Mouse (Mus musculus): Measurements from ENCODE around the gene Olfr1509. TPM values are rescaled to one million over a fixed set of nuclear protein-coding genes. Genes with fewer than 3 reads are reported as not detected.

The Olfr1509 gene
- total RNA-seq (2023), result not detected

DNA sequence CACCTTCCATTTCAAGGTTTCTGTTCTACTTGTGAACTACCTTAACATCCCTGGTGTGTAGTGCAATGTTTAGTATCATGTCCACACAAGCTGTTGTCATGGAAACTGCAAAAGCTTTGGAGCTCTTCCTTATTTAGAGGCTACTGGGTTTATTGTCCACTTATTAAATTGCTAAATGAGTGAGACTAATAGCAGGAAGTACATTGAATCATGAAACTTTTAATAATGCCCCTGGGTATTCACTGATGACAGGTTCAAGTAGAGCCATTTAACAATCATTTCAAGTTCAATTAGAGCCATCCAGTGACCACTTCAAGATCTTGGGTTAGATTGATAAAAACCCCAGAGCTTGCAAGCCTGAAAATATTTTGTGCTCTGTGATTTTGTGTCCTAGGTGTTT lies at the start of gene Olfr1509:
Gene Olfr1509, plus strand, starts transcription at position 301 of the 400 bp plus-strand sequence.

DNA sequence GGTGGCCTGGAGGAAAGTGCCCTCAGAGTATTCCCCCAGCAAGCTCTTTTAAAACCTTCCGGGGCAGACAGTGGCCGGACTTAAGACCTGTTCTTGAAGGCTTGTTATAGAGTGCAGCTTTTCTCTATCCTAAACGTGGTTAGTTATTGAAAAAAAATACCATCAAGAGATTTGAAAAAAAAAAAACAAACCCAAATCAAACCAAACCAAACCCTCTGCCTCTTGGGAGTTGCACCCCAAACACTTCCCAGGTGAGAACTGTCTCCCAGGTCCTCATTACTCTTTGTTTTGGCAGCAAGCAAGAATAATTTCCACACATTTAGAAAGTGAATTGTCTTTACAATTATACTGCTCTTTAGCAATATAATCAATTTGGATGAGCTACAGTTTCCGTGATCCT lies 45.5 kb upstream of the Olfr1509 start, which contains the start of gene Olfr1511:
Gene Olfr1511, minus strand, starts transcription at position 101 of the 400 bp plus-strand sequence.

GRCm38 (mm10) chr14:52414273-52414672 lies 28.5 kb upstream of the Olfr1509 start, which contains the start of gene Olfr1510:
Gene Olfr1510, minus strand, starts transcription at chr14:52414373.

DNA sequence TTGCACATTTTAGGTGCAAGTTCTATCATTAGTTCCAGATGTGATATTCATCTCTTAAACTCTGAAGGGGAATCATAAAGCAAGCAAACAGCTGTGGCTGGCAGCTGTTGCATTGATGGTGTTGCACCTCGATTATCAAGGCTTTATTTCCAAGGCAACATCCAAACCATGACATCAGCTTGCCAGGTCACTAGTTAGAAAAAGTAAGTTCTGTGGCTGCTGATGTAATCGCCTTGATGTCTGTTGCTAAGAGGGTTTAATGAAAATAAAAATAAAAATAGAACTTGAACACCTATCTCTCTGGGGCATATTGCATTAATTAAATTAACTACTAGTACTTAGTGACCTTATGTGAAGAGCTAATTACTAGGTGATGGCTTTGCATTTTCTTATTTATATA lies 24.6 kb downstream of the Olfr1509 start, which contains the start of gene Olfr1508:
Gene Olfr1508, minus strand, starts transcription at position 101 of the 400 bp plus-strand sequence.

DNA sequence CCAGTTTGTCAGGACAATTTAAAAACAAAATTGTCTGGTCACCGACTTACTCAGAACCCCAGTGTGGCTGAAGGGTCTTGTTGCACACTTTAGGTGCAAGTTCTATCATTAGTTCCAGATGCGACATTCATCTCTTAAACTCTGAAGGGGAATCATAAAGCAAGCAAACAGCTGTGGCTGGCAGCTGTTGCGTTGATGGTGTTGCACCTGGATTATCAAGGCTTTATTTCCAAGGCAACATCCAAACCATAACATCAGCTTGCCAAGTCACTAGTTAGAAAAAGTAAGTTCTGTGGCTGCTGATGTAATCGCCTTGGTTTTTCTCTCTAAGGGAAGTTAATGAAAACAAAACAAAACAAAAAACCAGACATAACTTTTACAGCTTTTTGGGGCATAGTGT lies 52.7 kb downstream of the Olfr1509 start, which contains the start of gene Olfr1507:
Gene Olfr1507, minus strand, starts transcription at position 234 of the 400 bp plus-strand sequence.

Other genes starting within 250 kb of the Olfr1509 start
- 10 to 100 TPM; 74.7 to 77.2 TPM for gene Supt16, start 245.6 kb upstream of the Olfr1509 start, total RNA-seq (2023)
- gene Chd8, start 185.2 kb upstream of the Olfr1509 start, total RNA-seq (2023), result 100 to 1,000 TPM; 291 to 342 TPM
- 100 to 1,000 TPM; 110 to 120 TPM for gene Tox4, start 163.8 kb upstream of the Olfr1509 start, total RNA-seq (2023)
- 10 to 100 TPM; 16.8 to 21.7 TPM for gene Rab2b, start 163.4 kb upstream of the Olfr1509 start, total RNA-seq (2023)
- gene Mettl3, start 137.9 kb upstream of the Olfr1509 start, total RNA-seq (2023), result 10 to 100 TPM; 73.7 to 98.8 TPM
- under 1 TPM in 1 of 2 experiments, not detected in 1; 0.09 TPM for gene Sall2, start 114.2 kb upstream of the Olfr1509 start, total RNA-seq (2023)
- not detected for gene Olfr1513, start 86.6 kb upstream of the Olfr1509 start, total RNA-seq (2023)
- gene Olfr1512, start 63.8 kb upstream of the Olfr1509 start, total RNA-seq (2023), result not detected
- gene Olfr1511, start 45.6 kb upstream of the Olfr1509 start, total RNA-seq (2023), result not detected
- gene Olfr1510, start 28.6 kb upstream of the Olfr1509 start, total RNA-seq (2023), result not detected
- gene Olfr1508, start 24.5 kb downstream of the Olfr1509 start, total RNA-seq (2023), result not detected
- not detected for gene Olfr1507, start 52.8 kb downstream of the Olfr1509 start, total RNA-seq (2023)

Data from B cell, adult 67 days (primary cell).